Mouse (Mus musculus) liver, adult 2 months (tissue): Measurements from ENCODE around the gene Padi2.

Experiments
- CTCF ChIP-seq: fragments of 200-500 bp; IDR thresholded peaks from 2 replicates; pipeline ENCODE4 v1.5.1; 2011; ENCODE audit warnings: low read depth, low read length, control low read depth
- POLR2A ChIP-seq: fragments of 200-500 bp; IDR thresholded peaks from 2 replicates; pipeline ENCODE4 v1.6.1; 2011; ENCODE audit warnings: low read length, control low read depth; ENCODE audit not compliant: insufficient read depth; ENCODE audit errors: extremely low read depth

- TF ChIP-seq CTCF: no peak
- TF ChIP-seq POLR2A: no peak
Observed at GRCm38 (mm10) chr4:140878655-140879054, 27.5 kb upstream of the Padi2 start.
